Mouse (Mus musculus): ENCODE measurements around the gene BC037034.
"Not testable (repeated sequence)": the region's sequence is repeated elsewhere in the genome, so short reads cannot be mapped to it uniquely, and the experiment has no call there.

The BC037034 gene

GRCm38 (mm10) chr5:138216632-138217031 is 47.2 kb downstream of the BC037034 start:
- not testable (repeated sequence) for DNase-seq (ENCODE audit: low read depth, low spot score)
